In the genomic region with DNA sequence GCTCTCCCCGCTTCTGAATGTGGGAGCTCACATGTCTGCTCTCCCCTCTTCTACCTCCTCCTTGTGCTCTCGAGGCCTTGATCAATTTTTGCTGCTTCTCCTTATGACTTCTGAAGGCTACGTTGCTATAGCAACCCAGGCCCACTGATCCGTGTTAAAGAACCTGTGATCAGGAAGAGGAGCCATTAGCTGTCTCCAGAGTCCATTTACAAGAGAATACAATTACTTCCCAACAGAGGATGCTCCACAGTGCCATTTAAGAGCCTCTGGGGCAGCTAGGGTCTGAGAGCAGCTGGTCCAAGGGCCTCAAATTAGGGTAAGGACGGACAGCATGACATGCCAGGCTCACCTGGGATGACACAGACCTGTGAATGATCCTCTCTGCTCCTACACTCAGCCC, we compare ENCODE assay signal across 14 mouse cellular contexts. TPM values are rescaled to one million over a fixed set of nuclear protein-coding genes. Genes with fewer than 3 reads are reported as not detected.
A peak's percentile ranks its signal among the peaks of the same experiment; 100 is the strongest.
DNase-seq lines count a peak whose midpoint lies in the region; ATAC-seq lines count a peak whose summit lies in the region.
"Had no signal": no experiment of that assay in that cellular context is flagged by ENCODE, and none has a peak within 500 bp of the region (broad histone marks: within the 10 kb centered on the region; RNA-seq: fewer than 3 reads in every experiment).

No protein-coding gene starts in this region.

- H3K27ac ChIP-seq in forebrain, embryonic 11.5 days (ENCODE audit: low read depth, low read length): peak overlapping the region; percentile 31; the same call in 1 of the 2 replicates
- peak overlapping the region; percentile 87 for H3K27ac ChIP-seq in hindbrain, embryonic 16.5 days (ENCODE audit: low read depth, low read length)
- peak overlapping the region; percentile 86 for H3K27ac ChIP-seq in neural tube, embryonic 15.5 days (replicated peaks)
- H3K27ac ChIP-seq in kidney, embryonic 16.5 days (ENCODE audit: low read length): no peak overlapping the region
- H3K27ac ChIP-seq: embryonic facial prominence, embryonic 15.5 days; gastrocnemius, adult 2 months; heart, embryonic 13.5 days; limb, embryonic 15.5 days had no signal

- H3K4me1 ChIP-seq in forebrain, embryonic 11.5 days (replicated peaks; ENCODE audit: control insufficient read depth, insufficient read depth, low read length): no peaks in the 10 kb centered on the region
- peaks cover 32% of the 10 kb centered on the region for H3K4me1 ChIP-seq in hindbrain, embryonic 16.5 days (ENCODE audit: control insufficient read depth, insufficient read depth, low read depth, low read length)
- peaks cover 56% of the 10 kb centered on the region for H3K4me1 ChIP-seq in neural tube, embryonic 15.5 days
- H3K4me1 ChIP-seq in kidney, embryonic 16.5 days (ENCODE audit: insufficient read depth, low read length): peaks cover 13% of the 10 kb centered on the region

- H3K4me2 ChIP-seq in forebrain, embryonic 11.5 days (ENCODE audit: low read depth, low read length, severe bottlenecking): no peak overlapping the region
- H3K4me2 ChIP-seq in hindbrain, embryonic 16.5 days (ENCODE audit: low read length): no peak overlapping the region
- H3K4me2 ChIP-seq in neural tube, embryonic 15.5 days: no peak overlapping the region
- no peak overlapping the region for H3K4me2 ChIP-seq in kidney, embryonic 16.5 days (replicated peaks; ENCODE audit: low read depth, low read length)
- H3K4me2 ChIP-seq: embryonic facial prominence, embryonic 15.5 days; heart, embryonic 13.5 days; limb, embryonic 15.5 days had no signal

- DNase-seq in embryo, embryonic 10 days (ENCODE audit: low spot score): peak; percentile 30
- DNase-seq in embryo, embryonic 10.5 days (ENCODE audit: low spot score): no peak
- DNase-seq in forebrain, embryonic 11.5 days (ENCODE audit: low spot score): no peak
- DNase-seq in urinary bladder, postnatal 36 days (ENCODE audit: low spot score in 2 of 2): no peak
- no peak for DNase-seq in layer of hippocampus, adult 18-20 months (ENCODE audit: low spot score in 2 of 2)
- DNase-seq: gastrocnemius, adult 2 months; layer of hippocampus, adult 9-11 months; lung, postnatal 10 days had no signal

- H3K9ac ChIP-seq in forebrain, embryonic 11.5 days (ENCODE audit: low read length): no peak overlapping the region
- peak overlapping the region; percentile 41 for H3K9ac ChIP-seq in hindbrain, embryonic 16.5 days (ENCODE audit: low read depth, low read length)
- H3K9ac ChIP-seq in neural tube, embryonic 15.5 days (replicated peaks): no peak overlapping the region
- no peak overlapping the region for H3K9ac ChIP-seq in kidney, embryonic 16.5 days (replicated peaks; ENCODE audit: low read length)
- H3K9ac ChIP-seq: embryonic facial prominence, embryonic 15.5 days; heart, embryonic 13.5 days; limb, embryonic 15.5 days had no signal

- H3K36me3 ChIP-seq in forebrain, embryonic 11.5 days (ENCODE audit: control insufficient read depth, insufficient read depth, low read length): no peaks in the 10 kb centered on the region; the same call in 1 of the 2 replicates
- H3K36me3 ChIP-seq in hindbrain, embryonic 16.5 days (ENCODE audit: control insufficient read depth, insufficient read depth, low read length): peaks cover 30% of the 10 kb centered on the region
- H3K36me3 ChIP-seq in neural tube, embryonic 15.5 days: peaks cover 31% of the 10 kb centered on the region
- H3K36me3 ChIP-seq in kidney, embryonic 16.5 days (ENCODE audit: insufficient read depth, low read length): peaks cover 10% of the 10 kb centered on the region; the same call in 1 of the 2 replicates
- H3K36me3 ChIP-seq: embryonic facial prominence, embryonic 15.5 days; heart, embryonic 13.5 days; limb, embryonic 15.5 days had no signal

- 32% methylated on average over 5 of the region's 5 CpGs for WGBS in forebrain, embryonic 11.5 days
- WGBS in hindbrain, embryonic 16.5 days: 13% methylated on average over 5 of the region's 5 CpGs
- WGBS in neural tube, embryonic 15.5 days: 15% methylated on average over 5 of the region's 5 CpGs
- WGBS in kidney, embryonic 16.5 days: 27% methylated on average over 5 of the region's 5 CpGs

- H3K9me3 ChIP-seq in forebrain, embryonic 11.5 days (ENCODE audit: control insufficient read depth, low read length): no peaks in the 10 kb centered on the region
- H3K9me3 ChIP-seq in hindbrain, embryonic 16.5 days (ENCODE audit: control insufficient read depth, low read length): no peaks in the 10 kb centered on the region
- no peaks in the 10 kb centered on the region for H3K9me3 ChIP-seq in neural tube, embryonic 15.5 days (replicated peaks)
- H3K9me3 ChIP-seq in kidney, embryonic 16.5 days (ENCODE audit: low read length): no peaks in the 10 kb centered on the region
- H3K9me3 ChIP-seq: embryonic facial prominence, embryonic 15.5 days; heart, embryonic 13.5 days; limb, embryonic 15.5 days had no signal

- 0 out of 2 replicates have a peak, but pooled peaks have one; percentile 18 for ATAC-seq in forebrain, embryonic 11.5 days (replicated peaks; ENCODE audit: low FRiP score)
- peak; percentile 77 for ATAC-seq in hindbrain, embryonic 16.5 days
- peak; percentile 73 for ATAC-seq in neural tube, embryonic 15.5 days (ENCODE audit: low FRiP score)
- no peak for ATAC-seq in kidney, embryonic 16.5 days (ENCODE audit: low FRiP score, low TSS enrichment)

- no peaks in the 10 kb centered on the region for H3K27me3 ChIP-seq in forebrain, embryonic 11.5 days (ENCODE audit: control insufficient read depth, insufficient read depth, low read length)
- no peaks in the 10 kb centered on the region for H3K27me3 ChIP-seq in hindbrain, embryonic 16.5 days (replicated peaks; ENCODE audit: control insufficient read depth, insufficient read depth, low read length)
- H3K27me3 ChIP-seq in neural tube, embryonic 15.5 days (replicated peaks): no peaks in the 10 kb centered on the region
- H3K27me3 ChIP-seq in kidney, embryonic 16.5 days (ENCODE audit: insufficient read depth, low read length): no peaks in the 10 kb centered on the region
- H3K27me3 ChIP-seq: embryonic facial prominence, embryonic 15.5 days; heart, embryonic 13.5 days; limb, embryonic 15.5 days had no signal

- no peak overlapping the region for H3K4me3 ChIP-seq in forebrain, embryonic 11.5 days (ENCODE audit: low read depth, low read length)
- H3K4me3 ChIP-seq in hindbrain, embryonic 16.5 days (ENCODE audit: low read length): no peak overlapping the region
- H3K4me3 ChIP-seq in neural tube, embryonic 15.5 days (replicated peaks): no peak overlapping the region
- no peak overlapping the region for H3K4me3 ChIP-seq in kidney, embryonic 16.5 days (ENCODE audit: low read length)
- H3K4me3 ChIP-seq: embryonic facial prominence, embryonic 15.5 days; gastrocnemius, adult 2 months; heart, embryonic 13.5 days; limb, embryonic 15.5 days had no signal

RNA-seq across cellular contexts. Expression of a gene that starts 16.7 kb away (rescaled TPM):
- polyA plus RNA-seq in forebrain, embryonic 11.5 days (2014; fragmentation: Nextera tagmentation; extraction: Ambion mirVana): 0.65 and 1.5 TPM in 2 replicates
- 2.7 and 3.8 TPM in 2 replicates for polyA plus RNA-seq in hindbrain, embryonic 16.5 days (2015; fragmentation: Nextera tagmentation; extraction: Ambion mirVana)
- polyA plus RNA-seq in neural tube, embryonic 15.5 days (2015; fragmentation: Nextera tagmentation; extraction: Ambion mirVana): 1.5 and 2.3 TPM in 2 replicates
- 0.09 TPM in 1 of 2 replicates, not detected in the other for polyA plus RNA-seq in kidney, embryonic 16.5 days (2015; fragmentation: Nextera tagmentation; extraction: Ambion mirVana)
- 1 to 10 TPM in 1 of 2 experiments, under 1 TPM in 1; 0.63 to 1.3 TPM for total RNA-seq in layer of hippocampus, adult 18-20 months (2021)
- total RNA-seq: gastrocnemius, adult 2 months had no signal

RNA-seq across cellular contexts. Expression of a gene that starts 52.3 kb away (rescaled TPM):
- polyA plus RNA-seq in forebrain, embryonic 11.5 days (2014; fragmentation: Nextera tagmentation; extraction: Ambion mirVana): 1.4 and 1.6 TPM in 2 replicates
- polyA plus RNA-seq in hindbrain, embryonic 16.5 days (2015; fragmentation: Nextera tagmentation; extraction: Ambion mirVana): 0.26 and 0.45 TPM in 2 replicates
- polyA plus RNA-seq in neural tube, embryonic 15.5 days (2015; fragmentation: Nextera tagmentation; extraction: Ambion mirVana): 0.15 and 0.75 TPM in 2 replicates
- 0.59 and 1.4 TPM in 2 replicates for polyA plus RNA-seq in kidney, embryonic 16.5 days (2015; fragmentation: Nextera tagmentation; extraction: Ambion mirVana)
- total RNA-seq in layer of hippocampus, adult 18-20 months (2021): 1 to 10 TPM; 1.4 to 2.1 TPM
- total RNA-seq: gastrocnemius, adult 2 months had no signal
